Mouse (Mus musculus) Muller cell, postnatal 12 days (primary cell): ENCODE data around the gene Fam19a1.

Experiments used
- DNase-seq: peaks from one replicate; pipeline ENCODE4 v3.0.0-alpha.2; 2015; ENCODE audit errors: inconsistent ontology term

Gene Fam19a1

GRCm38 (mm10) chr6:96433896-96434295 is 320.9 kb downstream of the Fam19a1 start:
- no peak for DNase-seq

DNA sequence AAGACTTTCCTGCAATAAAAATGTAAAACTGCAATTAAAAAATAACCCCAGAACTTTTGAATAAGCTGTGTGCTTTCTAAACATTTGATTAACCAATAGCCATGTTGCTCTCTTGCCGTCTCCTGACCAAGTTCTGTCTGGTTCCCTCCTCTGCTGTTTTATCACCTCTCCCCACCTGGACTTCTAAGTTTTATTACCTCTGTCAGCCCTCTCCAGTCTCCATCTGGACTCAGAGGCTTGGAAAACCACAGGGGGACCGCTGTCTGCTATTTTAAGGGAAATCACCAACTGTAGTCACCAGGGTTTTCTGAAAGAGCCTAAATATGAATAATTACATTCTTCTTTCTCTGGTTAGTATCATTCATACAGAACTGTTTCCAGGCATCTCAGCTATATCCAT is 322.6 kb downstream of the Fam19a1 start:
- DNase-seq, result no peak

- DNase-seq, result no peak
Observed at GRCm38 (mm10) chr6:96437814-96438213, 324.9 kb downstream of the Fam19a1 start.

GRCm38 (mm10) chr6:96439419-96439818 is 326.5 kb downstream of the Fam19a1 start:
- no peak for DNase-seq

- no peak for DNase-seq
Observed at GRCm38 (mm10) chr6:96441971-96442370, 329.0 kb downstream of the Fam19a1 start.

DNA sequence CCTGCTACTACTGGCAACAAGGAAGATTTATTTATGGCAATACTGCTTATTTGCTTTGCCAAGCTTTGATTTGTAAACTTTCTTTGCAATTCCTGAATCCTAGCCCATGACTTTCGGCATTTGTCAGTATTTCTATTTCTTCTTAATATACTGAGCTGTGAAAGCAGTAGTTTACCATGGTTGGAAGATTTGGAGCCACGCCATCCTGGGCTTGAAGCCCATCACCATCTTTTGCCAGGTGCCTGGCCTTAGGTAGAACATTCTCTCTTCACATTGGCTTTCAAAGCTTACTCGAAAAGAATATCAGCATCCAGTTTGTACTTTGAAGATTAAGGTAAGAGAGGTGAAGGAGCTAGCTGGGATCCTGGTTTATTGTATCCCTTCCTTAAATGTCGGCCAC is 334.5 kb downstream of the Fam19a1 start:
- no peak for DNase-seq

- DNase-seq, result peak; percentile 47
Observed at GRCm38 (mm10) chr6:96456266-96456665, 343.3 kb downstream of the Fam19a1 start.

DNA sequence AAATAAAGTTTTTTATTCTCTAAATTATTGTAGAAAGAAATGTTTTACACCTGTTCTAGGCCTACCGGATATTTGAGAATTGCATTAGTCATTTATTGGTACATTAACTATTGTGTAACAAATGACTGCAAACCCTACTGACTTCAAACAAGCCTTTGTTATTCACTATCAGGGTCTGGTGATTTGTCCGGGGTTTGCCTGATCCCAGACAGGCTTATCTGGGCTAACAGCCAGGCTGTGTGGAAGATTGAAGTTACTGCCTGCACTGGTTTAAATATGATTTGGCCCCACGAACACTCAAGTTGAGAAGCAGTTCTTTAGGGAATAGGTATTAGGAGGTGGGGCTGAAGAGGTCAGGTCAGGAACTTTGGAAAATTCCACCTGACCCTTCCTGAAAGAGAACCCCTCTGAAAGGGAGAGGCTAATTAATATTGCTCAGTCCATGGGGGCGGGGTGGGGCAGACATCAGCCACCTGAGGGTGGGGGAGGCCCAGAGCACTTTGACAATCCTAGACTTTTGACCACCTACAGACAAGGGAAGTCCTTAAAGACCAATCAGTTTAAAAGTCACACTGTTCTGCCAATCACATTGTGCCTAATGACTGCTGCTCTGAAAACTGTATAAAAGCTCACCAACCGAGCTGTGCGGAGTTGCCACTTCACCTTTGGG is 344.8 kb downstream of the Fam19a1 start:
- peak; percentile 31 for DNase-seq

- no peak for DNase-seq
Observed at GRCm38 (mm10) chr6:96459041-96459440, 346.1 kb downstream of the Fam19a1 start.

GRCm38 (mm10) chr6:96499464-96499863 is 386.5 kb downstream of the Fam19a1 start:
- no peak for DNase-seq

DNA sequence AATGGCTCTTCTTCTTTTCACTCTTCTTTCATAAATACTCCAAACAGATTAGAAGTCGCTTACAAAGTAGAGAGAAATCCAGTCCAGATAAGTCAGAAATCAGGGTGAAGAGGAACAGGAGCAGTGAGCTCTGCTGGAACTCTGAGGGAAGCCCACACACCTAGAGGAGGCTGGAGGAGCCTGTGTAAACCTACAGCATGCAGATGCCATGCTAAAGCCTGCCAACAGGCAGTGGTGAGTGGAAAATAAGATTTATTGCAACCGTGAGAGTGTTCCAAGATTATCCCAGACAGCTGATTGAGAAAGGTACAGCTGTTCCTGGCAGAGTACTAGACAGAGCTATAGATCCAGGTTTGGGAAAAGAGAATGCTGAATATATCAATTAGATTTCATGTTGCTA is 428.6 kb downstream of the Fam19a1 start:
- no peak for DNase-seq

- DNase-seq, result peak; percentile 72
Observed at GRCm38 (mm10) chr6:96544832-96545231, 431.9 kb downstream of the Fam19a1 start.

DNA sequence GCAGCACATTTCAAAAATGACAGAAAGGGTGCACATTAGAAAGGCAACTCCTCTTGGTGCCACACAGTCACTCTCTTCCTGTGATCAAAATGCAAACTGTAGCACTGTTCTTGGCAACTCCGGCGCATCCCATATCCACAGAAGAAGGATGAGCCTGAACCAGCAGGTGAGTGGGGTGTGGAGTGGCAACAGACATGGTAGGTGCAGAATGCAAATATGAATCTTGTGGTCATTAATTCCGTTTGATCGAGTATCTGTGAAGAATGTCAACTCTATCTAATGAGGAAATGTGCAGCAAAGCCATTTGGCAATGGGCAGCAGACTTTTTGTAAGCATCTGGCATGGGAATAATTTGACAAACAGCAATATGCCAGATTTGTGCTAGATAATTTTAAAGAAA is 437.5 kb downstream of the Fam19a1 start:
- DNase-seq, result no peak

DNA sequence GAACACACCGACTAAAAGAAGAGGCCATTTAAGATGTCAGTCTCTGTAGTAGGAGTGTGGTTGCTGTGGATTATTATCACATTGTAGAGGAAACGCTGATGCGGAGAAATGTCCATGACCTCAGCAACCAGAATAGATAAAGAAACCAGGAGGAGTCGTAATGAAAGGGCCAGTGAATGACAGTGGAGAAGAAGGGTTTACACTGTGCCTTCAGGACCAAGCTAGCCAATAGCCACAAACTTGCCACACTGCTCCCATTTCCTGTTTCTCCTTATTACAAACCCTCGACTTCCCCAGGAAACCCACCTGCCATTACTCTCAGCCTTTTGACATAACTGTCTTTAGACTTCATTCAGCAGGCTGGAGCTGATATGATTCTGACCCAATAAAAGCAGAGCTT is 465.7 kb downstream of the Fam19a1 start:
- no peak for DNase-seq

GRCm38 (mm10) chr6:96580726-96581125 is 467.8 kb downstream of the Fam19a1 start:
- DNase-seq, result no peak

GRCm38 (mm10) chr6:96581187-96581586 is 468.2 kb downstream of the Fam19a1 start:
- DNase-seq, result no peak

- no peak for DNase-seq
Observed at GRCm38 (mm10) chr6:96587427-96587826, 474.5 kb downstream of the Fam19a1 start.

DNA sequence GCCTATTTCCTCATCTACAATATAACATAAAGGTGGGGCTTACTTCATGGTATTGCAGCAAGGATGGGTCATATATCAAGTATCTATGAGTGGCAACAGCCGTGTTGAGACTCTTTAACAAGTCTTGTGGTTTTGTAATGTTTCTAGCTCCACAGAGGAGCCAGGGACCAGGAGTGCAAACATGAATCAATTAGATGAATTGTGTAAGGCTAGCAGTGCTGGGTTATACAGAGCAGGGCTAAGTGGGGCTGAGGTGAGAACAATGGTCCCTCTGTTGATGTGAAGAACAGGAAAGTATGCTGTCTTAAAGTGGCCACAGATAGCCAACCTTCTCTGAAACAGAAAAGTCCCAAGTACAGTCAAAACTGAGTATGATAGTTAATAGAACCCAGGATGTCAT is 480.1 kb downstream of the Fam19a1 start:
- DNase-seq, result no peak

DNA sequence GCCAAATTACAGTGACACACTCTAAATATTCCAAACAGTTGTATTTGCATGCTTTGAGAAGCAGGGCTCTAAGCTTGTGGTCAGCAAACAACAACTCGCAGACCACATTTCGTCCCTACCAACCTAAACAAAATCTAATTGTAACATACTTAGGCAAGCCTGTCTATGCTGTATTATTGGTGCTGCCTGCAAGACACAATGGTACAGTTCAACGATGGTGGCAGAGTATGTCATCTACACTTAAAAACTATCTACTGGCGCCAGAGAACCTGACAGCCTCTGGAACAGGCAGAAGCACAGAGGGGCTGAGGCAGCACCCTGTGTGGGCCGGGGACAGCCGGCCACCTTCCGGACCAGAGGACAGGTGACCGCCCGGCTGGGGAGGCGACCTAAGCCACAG is 482.2 kb downstream of the Fam19a1 start:
- DNase-seq, result no peak

- no peak for DNase-seq
Observed at GRCm38 (mm10) chr6:96624196-96624595, 511.2 kb downstream of the Fam19a1 start.

DNA sequence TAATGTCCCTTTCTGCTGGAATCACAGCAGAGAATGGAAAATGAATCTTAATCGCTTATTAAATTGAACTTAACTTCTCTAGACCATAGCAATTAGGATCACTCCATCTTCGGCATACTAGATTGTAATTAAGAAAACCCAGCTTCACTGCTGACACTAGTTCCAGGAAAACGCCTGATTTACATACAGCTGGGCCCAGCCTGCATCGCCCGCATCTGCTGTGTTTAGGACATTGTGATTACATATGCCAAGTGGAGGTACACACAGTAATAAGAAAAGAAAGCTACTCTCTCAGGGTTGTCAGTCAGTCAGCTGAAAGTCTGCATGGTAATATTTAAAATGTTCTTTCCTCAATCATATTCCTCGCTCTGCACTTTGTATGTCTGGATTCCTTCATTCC is 518.6 kb downstream of the Fam19a1 start:
- DNase-seq, result no peak

DNA sequence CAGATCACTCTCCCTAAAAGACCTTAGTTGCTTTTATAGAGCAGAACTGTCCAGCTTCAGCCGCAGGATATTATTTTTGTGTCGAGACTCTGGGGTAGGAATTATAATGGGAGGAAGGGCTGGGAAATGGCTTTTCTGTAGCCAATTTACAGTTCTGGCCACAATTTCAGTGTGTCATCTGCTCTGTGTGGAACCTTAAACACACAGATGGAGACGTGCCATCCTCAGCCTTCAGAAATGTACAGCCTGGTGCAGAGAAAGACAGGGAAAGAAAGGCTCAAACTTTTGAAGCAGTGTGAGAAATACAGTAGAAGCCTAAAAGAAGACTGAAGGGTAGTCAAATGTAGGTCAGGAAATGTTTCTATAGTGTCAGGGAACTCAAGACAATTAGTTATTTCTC is 519.3 kb downstream of the Fam19a1 start:
- no peak for DNase-seq

DNA sequence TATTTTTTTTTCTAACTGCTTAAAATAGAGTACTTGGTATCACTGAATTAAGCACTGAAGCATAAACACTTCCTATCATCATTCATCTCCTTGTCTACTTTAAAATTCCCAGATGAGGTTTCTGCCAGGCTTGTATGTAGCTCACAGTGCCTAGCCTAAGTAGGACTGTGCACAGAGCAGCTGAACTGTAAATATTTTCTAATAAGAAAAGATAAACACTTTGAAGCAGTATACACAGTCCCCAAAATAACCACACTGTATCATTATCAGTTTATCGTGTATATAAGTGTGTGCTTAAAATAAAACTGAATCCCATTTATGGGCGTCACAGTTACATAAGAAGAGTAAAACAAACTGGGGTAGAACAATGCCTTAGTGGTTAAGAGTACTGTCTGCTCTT is 522.7 kb downstream of the Fam19a1 start:
- no peak for DNase-seq

DNA sequence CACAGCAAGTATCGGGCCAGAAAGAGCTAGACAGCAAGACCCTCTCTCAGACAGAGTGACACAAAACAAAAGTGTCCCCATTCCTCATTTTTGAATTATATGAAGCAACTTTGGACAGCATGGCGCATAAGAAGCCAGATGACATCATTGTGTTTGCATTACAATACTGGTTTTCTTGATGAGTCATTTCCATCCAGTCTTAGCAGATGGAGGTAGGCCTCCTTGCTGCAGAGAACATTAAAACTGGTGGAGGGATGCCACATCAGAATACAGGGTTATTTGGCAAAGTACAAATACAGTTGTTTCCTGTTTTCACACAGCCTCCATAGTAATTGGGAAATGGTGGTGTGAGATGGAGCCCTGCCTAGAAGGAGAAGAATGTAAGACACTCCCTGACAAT is 535.8 kb downstream of the Fam19a1 start:
- no peak for DNase-seq
